Mouse (Mus musculus) heart, embryonic 14.5 days (tissue): ENCODE measurements at regions not wholly inside any gene's neighbourhood (a gene's known extent, or its start where the extent isn't known, plus 50 kb on each side); places are given as distances from the start of the nearest gene placed in this dataset.
"Not testable (repeated sequence)": the region's sequence is repeated elsewhere in the genome, so short reads cannot be mapped to it uniquely, and the experiment has no call there.

Experiments used
- ATAC-seq: fragments of 200-750 bp; cut with Nextera tagmentation; 2 replicates; pipeline ENCODE4 v1.8.0; 2017; ENCODE audit warnings: low read depth, moderate TSS enrichment; ENCODE audit not compliant: insufficient number of reproducible peaks, insufficient read depth, low FRiP score
- H3K27ac ChIP-seq, 2 experiments: fragments of 200-500 bp in 1 of 2; fragments of 300-500 bp in 1 of 2; sonication (generic) in 1 of 2; replicated peaks in 1 of 2; 2 replicates each; pipeline ENCODE4 v1.5.1; 2012 to 2014; ENCODE audit warnings: low read depth in 2 of 2, low read length in 2 of 2, control low read depth in 1 of 2, mild to moderate bottlenecking in 1 of 2, mixed read lengths in 1 of 2; ENCODE audit not compliant: control insufficient read depth in 1 of 2, insufficient read depth in 1 of 2
- H3K27me3 ChIP-seq: fragments of 300-500 bp; sonication (generic); 2 replicates; pipeline ENCODE4 v1.6.1; 2014; ENCODE audit warnings: mild to moderate bottlenecking, low read length, control low read depth; ENCODE audit not compliant: control insufficient read depth, insufficient read depth
- H3K36me3 ChIP-seq: fragments of 300-500 bp; sonication (generic); 2 replicates; pipeline ENCODE4 v1.6.1; 2014; ENCODE audit warnings: mild to moderate bottlenecking, control low read depth, low read length, mixed read lengths; ENCODE audit not compliant: control insufficient read depth, insufficient read depth
- H3K4me1 ChIP-seq, 2 experiments: fragments of 200-500 bp in 1 of 2; fragments of 300-500 bp in 1 of 2; sonication (generic) in 1 of 2; 2 replicates each; pipeline ENCODE4 v1.6.1; 2012 to 2014; ENCODE audit warnings: low read length in 2 of 2, control low read depth in 1 of 2, mixed read lengths in 1 of 2; ENCODE audit not compliant: control insufficient read depth in 2 of 2, insufficient read depth in 2 of 2
- H3K4me2 ChIP-seq: fragments of 300-500 bp; sonication (generic); 2 replicates; pipeline ENCODE4 v1.6.1; 2014; ENCODE audit warnings: mild to moderate bottlenecking, low read length
- H3K4me3 ChIP-seq, 2 experiments: fragments of 200-500 bp in 1 of 2; fragments of 300-500 bp in 1 of 2; sonication (generic) in 1 of 2; 2 replicates each; pipeline ENCODE4 v1.5.1; 2012 to 2014; ENCODE audit warnings: low read length in 2 of 2, mild to moderate bottlenecking in 2 of 2, control low read depth in 1 of 2, low read depth in 1 of 2, moderate library complexity in 1 of 2; ENCODE audit not compliant: control insufficient read depth in 1 of 2, insufficient read depth in 1 of 2
- H3K9ac ChIP-seq: fragments of 300-500 bp; sonication (generic); 2 replicates; pipeline ENCODE4 v1.6.1; 2014; ENCODE audit warnings: mild to moderate bottlenecking, low read length
- H3K9me3 ChIP-seq: fragments of 300-500 bp; sonication (generic); 2 replicates; pipeline ENCODE4 v1.6.1; 2016; ENCODE audit warnings: low read length, control low read depth; ENCODE audit not compliant: control insufficient read depth
- WGBS: fragments of 180-500 bp; shearing (Covaris S2); extraction: QIAGEN DNeasy Blood & Tissue Kit; methylation state at CpG from one replicate; pipeline ENCODE4 v1.1.7; 2014; 5-methylcytosine and 5-hydroxymethylcytosine counted together

- H3K4me1 ChIP-seq, H3K27me3 ChIP-seq, H3K9me3 ChIP-seq, H3K36me3 ChIP-seq, H3K4me3 ChIP-seq, H3K27ac ChIP-seq, H3K9ac ChIP-seq, H3K4me2 ChIP-seq: not testable (repeated sequence)
- peak; percentile 91 for ATAC-seq
- WGBS, result no CpG with 5 or more reads among the region's 21 CpGs
These were observed 500.8 kb upstream of the Gm12887 start for GRCm38 (mm10) chr4:122122739-122123138.
